Mouse (Mus musculus) forebrain, embryonic 14.5 days (tissue): ENCODE data around the gene Cd96. TPM values are rescaled to one million over a fixed set of nuclear protein-coding genes. Genes with fewer than 3 reads are reported as not detected.

ENCODE experiments used
- ATAC-seq: fragments of 200-750 bp; cut with Nextera tagmentation; 2 replicates; pipeline ENCODE4 v1.8.0; 2017; ENCODE audit warnings: mild to moderate bottlenecking, moderate library complexity
- DNase-seq: peaks from one replicate; pipeline ENCODE4 v3.0.0-alpha.2; 2015; ENCODE audit warnings: low spot score
- H3K27ac ChIP-seq: fragments of 300-500 bp; sonication (generic); 2 replicates; pipeline ENCODE4 v1.5.1; 2014; ENCODE audit warnings: low read depth, mild to moderate bottlenecking, control low read depth, low read length, moderate library complexity
- H3K27me3 ChIP-seq: fragments of 300-500 bp; sonication (generic); replicated peaks from 2 replicates; pipeline ENCODE4 v1.6.1; 2014; ENCODE audit warnings: low read length, control low read depth, mixed read lengths; ENCODE audit not compliant: control insufficient read depth, insufficient read depth
- H3K36me3 ChIP-seq: fragments of 300-500 bp; sonication (generic); 2 replicates; pipeline ENCODE4 v1.6.1; 2014; ENCODE audit warnings: low read length, control low read depth; ENCODE audit not compliant: control insufficient read depth, insufficient read depth
- H3K4me1 ChIP-seq: fragments of 300-500 bp; sonication (generic); 2 replicates; pipeline ENCODE4 v1.6.1; 2014; ENCODE audit warnings: antibody characterized with exemption, low read length, control low read depth; ENCODE audit not compliant: control insufficient read depth, insufficient read depth
- H3K4me2 ChIP-seq: fragments of 300-500 bp; sonication (generic); 2 replicates; pipeline ENCODE4 v1.6.1; 2014; ENCODE audit warnings: mild to moderate bottlenecking, control low read depth, low read length
- H3K4me3 ChIP-seq: fragments of 300-500 bp; sonication (generic); 2 replicates; pipeline ENCODE4 v1.5.1; 2014; ENCODE audit warnings: low read depth, low read length, control low read depth
- H3K9ac ChIP-seq: fragments of 300-500 bp; sonication (generic); 2 replicates; pipeline ENCODE4 v1.6.1; 2014; ENCODE audit warnings: mild to moderate bottlenecking, low read length, control low read depth, moderate library complexity
- H3K9me3 ChIP-seq: fragments of 300-500 bp; sonication (generic); replicated peaks from 2 replicates; pipeline ENCODE4 v1.6.1; 2016; ENCODE audit warnings: low read length, control low read depth, mixed read lengths; ENCODE audit not compliant: control insufficient read depth
- WGBS: fragments of 180-500 bp; shearing (Covaris S2); extraction: QIAGEN DNeasy Blood & Tissue Kit; methylation state at CpG from one replicate; pipeline ENCODE4 v1.1.7; 2014; 5-methylcytosine and 5-hydroxymethylcytosine counted together
- polyA plus RNA-seq: library from polyadenylated mRNA; unstranded; fragments of >200 nt; fragmentation: Nextera tagmentation; extraction: Ambion mirVana; gene quantifications from 2 replicates; pipeline ENCODE4 v1.2.1, GENCODE M21; 2014

Gene Cd96
- polyA plus RNA-seq, 1 experiment from 2014 or later, result 0.10 TPM

DNA sequence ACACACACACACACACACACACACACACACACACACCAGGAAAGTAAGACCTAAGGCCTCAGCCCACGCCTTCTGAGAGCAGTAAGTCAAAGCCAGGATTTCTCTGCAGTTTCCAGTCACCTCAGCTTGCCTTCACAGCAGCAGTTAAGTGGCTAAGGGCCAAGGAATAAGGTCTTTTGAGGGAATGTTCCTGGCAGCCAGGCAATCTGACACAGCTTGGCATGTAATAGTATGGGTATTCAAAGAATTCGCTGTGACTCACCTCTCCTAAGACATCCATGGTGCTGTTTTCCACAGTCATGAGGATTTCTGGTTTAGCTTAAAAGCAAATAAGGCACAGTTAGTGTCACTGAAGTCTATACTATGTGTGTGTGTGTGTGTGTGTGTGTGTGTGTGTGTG is 25.6 kb downstream of the Cd96 start:
- no peaks in the 10 kb centered on the region for H3K4me1 ChIP-seq

DNA sequence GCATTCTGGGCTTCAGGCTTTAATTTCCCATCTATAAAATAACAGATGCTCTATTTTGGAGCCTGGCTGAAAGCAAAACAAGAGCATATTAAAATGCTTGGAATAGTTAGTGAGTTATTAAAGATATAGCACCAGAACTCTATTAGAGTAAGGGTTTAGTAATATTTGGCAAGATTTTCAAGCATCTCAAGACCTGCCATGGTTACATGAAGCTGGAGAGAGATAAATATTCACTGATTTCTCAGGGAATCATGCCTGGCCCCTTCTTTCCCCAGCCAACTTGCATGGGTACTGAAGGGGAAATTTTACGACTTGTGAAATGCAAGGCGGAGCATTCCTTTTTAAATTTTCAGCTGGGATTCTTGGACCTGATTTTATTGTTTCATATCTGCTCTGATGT is 27.1 kb downstream of the Cd96 start:
- Histone ChIP-seq H3K9ac (no peak overlapping the region), H3K4me2 (no peak overlapping the region), H3K27ac (no peak overlapping the region), H3K4me3 (no peak overlapping the region), H3K9me3 (no peaks in the 10 kb centered on the region), H3K36me3 (no peaks in the 10 kb centered on the region), H3K27me3 (no peaks in the 10 kb centered on the region), H3K4me1 (no peaks in the 10 kb centered on the region)
- 87% methylated on average over 2 of the region's 2 CpGs for WGBS
- ATAC-seq (no peak), DNase-seq (no peak)

More for the DNA sequence above, 25.6 kb downstream of the Cd96 start:
- Histone ChIP-seq H3K4me2 (no peak overlapping the region), H3K9me3 (no peaks in the 10 kb centered on the region), H3K27ac (no peak overlapping the region), H3K36me3 (no peaks in the 10 kb centered on the region), H3K9ac (no peak overlapping the region), H3K27me3 (no peaks in the 10 kb centered on the region), H3K4me3 (no peak overlapping the region)
- ATAC-seq (peak; percentile 32; the same call in 1 of the 2 replicates), DNase-seq (peak; percentile 68)
- 85% methylated on average over 2 of the region's 2 CpGs for WGBS

DNA sequence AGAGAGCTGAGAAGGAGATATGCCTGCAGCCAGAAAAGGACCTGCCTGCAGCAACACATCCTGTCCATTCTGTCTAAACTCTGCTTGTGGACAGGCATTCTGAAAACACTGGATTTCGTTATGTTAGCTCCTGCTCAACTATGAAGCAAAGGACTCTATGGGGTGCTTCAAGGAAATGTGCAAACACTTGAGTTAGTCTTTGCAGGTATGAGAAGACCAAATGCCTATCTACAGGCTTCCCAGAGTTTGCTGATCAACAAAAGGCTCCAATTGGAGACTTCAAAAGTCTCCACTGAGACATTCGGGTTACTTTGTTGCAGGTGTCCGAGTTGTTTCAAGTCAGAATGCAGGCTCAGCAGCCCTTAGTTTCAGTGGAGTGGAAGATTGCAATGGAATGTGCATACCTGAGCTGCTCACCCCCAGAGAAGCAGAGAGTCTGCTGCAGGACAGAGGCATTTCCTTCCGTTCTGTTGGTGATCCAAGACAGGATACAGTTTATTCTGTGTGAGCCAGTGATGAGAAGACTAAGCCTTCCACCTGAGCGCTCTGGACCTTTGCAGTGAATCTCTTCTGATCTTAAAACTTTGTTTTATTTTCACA is 33.1 kb downstream of the Cd96 start:
- no peaks in the 10 kb centered on the region for H3K9me3 ChIP-seq
- WGBS, result 72% methylated on average over 5 of the region's 5 CpGs
- H3K4me1 ChIP-seq, result no peaks in the 10 kb centered on the region

DNA sequence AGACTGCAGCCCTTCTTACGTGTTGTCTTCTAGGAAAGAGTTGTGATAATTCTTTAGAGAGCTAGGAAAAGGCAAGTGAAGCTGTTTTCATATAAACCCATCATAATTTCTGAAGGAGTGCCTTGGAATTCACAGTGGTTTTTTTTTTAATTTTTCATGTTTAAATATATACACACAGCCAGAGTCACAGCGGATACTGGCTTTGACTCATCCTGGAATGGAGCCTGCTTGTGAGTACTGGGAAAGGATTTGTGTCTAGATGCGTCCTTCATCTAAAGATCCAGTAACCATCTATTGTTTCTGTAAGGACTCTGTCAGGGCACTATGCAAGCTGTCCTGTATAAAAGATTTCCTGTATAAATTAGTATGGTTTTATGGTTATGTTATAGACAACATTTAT is 52.1 kb downstream of the Cd96 start:
- H3K9me3 ChIP-seq, result no peaks in the 10 kb centered on the region
- DNase-seq, result no peak
- H3K27ac ChIP-seq, result no peak overlapping the region
- H3K27me3 ChIP-seq, result no peaks in the 10 kb centered on the region
- no peak overlapping the region for H3K4me3 ChIP-seq
- H3K9ac ChIP-seq, result no peak overlapping the region
- no peak for ATAC-seq
- H3K4me1 ChIP-seq, result no peaks in the 10 kb centered on the region
- 88% methylated on average over 3 of the region's 3 CpGs for WGBS
- no peak overlapping the region for H3K4me2 ChIP-seq
- no peaks in the 10 kb centered on the region for H3K36me3 ChIP-seq

More for the DNA sequence above, 33.1 kb downstream of the Cd96 start:
- no peaks in the 10 kb centered on the region for H3K36me3 ChIP-seq
- no peak overlapping the region for H3K9ac ChIP-seq
- no peak overlapping the region for H3K4me2 ChIP-seq
- no peaks in the 10 kb centered on the region for H3K27me3 ChIP-seq
- H3K4me3 ChIP-seq, result no peak overlapping the region
- H3K27ac ChIP-seq, result no peak overlapping the region
- ATAC-seq, result no peak
- no peak for DNase-seq

DNA sequence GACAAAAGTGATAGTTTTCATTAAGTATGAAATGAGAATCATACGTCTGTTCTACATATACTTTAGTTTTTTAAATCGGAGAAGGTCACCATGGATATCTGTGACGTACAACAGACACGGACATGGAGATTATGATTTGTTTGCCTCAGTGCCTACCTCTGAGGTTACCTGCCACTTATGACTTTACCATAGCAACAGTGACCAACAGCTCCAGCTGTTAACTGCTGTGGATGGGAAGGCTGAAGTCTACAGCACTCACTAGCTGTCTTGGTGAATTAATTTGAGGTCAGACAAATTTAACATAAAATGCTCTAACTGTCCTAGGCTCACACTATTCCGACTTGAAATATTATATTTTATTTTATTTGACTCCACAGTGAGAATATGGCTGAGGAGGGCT is 56.8 kb downstream of the Cd96 start:
- WGBS, result 92% methylated on average over 5 of the region's 5 CpGs
- H3K9ac ChIP-seq, result no peak overlapping the region
- H3K4me2 ChIP-seq, result no peak overlapping the region
- ATAC-seq (no peak), DNase-seq (no peak)
- no peaks in the 10 kb centered on the region for H3K27me3 ChIP-seq
- H3K27ac ChIP-seq, result no peak overlapping the region
- H3K4me1 ChIP-seq, result no peaks in the 10 kb centered on the region
- H3K9me3 ChIP-seq, result no peaks in the 10 kb centered on the region
- no peak overlapping the region for H3K4me3 ChIP-seq
- H3K36me3 ChIP-seq, result no peaks in the 10 kb centered on the region

DNA sequence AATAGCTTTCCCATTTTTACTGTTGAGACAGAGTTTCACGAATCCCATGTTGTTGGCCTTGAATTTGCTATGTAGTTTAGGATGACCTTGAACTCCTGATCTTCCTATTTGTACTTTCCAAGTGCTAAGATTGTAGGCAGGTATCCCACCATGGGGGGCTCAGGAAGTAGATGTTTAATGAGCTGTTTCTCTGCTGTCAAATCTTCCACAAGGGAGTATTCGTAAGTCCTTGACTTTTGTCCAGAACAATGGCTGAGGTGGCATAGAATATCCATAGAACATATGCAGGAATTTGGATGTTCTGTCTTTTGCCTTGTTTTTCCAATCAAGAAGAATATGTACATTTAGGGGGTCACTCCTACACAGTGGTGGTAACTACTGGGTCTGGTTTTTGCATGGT is 73.1 kb downstream of the Cd96 start:
- no peak for ATAC-seq
- no peaks in the 10 kb centered on the region for H3K27me3 ChIP-seq
- H3K4me1 ChIP-seq, result no peaks in the 10 kb centered on the region
- no peaks in the 10 kb centered on the region for H3K9me3 ChIP-seq
- no peak overlapping the region for H3K9ac ChIP-seq
- WGBS, result 81% methylated on average over 2 of the region's 2 CpGs
- DNase-seq, result no peak
- H3K4me2 ChIP-seq, result no peak overlapping the region
- no peaks in the 10 kb centered on the region for H3K36me3 ChIP-seq
- no peak overlapping the region for H3K27ac ChIP-seq
- no peak overlapping the region for H3K4me3 ChIP-seq

DNA sequence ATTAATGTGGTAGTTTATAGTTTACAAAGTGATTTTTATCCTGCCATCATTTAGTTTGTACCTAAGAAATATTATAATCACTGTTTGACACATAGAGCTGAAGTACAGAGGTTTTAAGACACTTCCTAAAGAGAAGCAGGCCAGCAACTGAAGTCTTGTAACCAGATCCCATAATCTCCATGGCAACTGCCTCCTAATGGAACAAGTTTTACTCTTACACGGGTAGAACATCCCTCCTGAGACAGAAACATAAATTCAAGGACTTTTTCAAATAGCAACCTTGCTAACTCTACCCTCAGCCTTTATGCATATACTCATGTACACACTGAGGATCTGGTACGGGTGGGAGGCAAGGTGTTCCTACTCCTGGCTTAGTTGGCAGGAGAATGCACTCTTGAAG is 83.8 kb downstream of the Cd96 start:
- Histone ChIP-seq H3K27ac (no peak overlapping the region), H3K36me3 (no peaks in the 10 kb centered on the region), H3K4me1 (no peaks in the 10 kb centered on the region), H3K27me3 (no peaks in the 10 kb centered on the region), H3K4me2 (no peak overlapping the region), H3K9me3 (no peaks in the 10 kb centered on the region), H3K9ac (no peak overlapping the region), H3K4me3 (no peak overlapping the region)
- WGBS, result 55% methylated on average over 2 of the region's 2 CpGs
- no peak for ATAC-seq
- DNase-seq, result no peak

DNA sequence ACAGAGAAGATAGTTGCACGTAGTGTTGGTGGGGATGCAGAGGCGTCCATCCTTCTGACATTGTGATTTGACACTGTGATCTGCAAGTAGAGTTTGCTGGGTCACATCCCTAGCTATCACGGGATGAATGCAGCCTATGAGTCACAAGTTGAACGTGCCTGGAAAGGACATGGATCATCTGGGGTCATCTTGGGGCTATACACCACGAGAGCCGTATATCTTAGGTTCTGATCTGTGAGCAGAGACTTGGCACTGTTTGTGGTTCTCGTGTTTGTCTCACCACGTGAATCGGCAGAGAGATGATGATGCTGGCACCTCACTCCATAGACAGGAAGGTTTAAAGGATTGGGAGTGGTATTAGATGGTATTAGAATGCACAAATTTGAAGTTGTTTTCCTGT is 86.2 kb downstream of the Cd96 start:
- DNase-seq, result no peak
- H3K4me1 ChIP-seq, result no peaks in the 10 kb centered on the region
- no peak overlapping the region for H3K4me2 ChIP-seq
- H3K4me3 ChIP-seq, result no peak overlapping the region
- no peak overlapping the region for H3K27ac ChIP-seq
- H3K9me3 ChIP-seq, result no peaks in the 10 kb centered on the region
- no peaks in the 10 kb centered on the region for H3K27me3 ChIP-seq
- H3K9ac ChIP-seq, result no peak overlapping the region
- WGBS, result 87% methylated on average over 9 of the region's 9 CpGs
- ATAC-seq, result no peak
- H3K36me3 ChIP-seq, result no peaks in the 10 kb centered on the region

DNA sequence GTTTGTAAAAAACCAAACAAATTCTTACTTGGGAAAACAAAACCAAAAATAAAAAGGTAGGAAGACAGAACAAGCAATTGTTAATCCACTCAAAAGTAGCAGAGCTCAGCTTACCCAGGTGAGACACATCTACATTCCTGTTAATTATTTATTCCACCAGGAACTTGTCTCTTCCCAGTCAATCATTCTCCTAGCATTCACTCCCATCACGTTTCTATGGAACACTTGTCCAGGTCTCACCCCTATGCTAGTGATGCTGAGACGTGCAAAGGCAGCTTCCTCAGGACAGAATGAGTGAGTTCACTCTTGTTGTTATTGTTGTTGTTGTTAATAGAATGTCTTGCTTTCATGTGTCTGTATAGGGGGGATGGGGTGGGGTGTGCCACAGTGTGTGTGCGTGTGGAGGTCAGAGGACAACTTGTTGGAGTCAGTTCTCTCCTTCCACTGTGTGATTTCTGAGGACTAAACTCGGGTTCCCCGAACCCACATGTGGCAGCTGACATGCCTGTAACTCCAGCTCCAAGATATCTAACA is 97.0 kb downstream of the Cd96 start:
- H3K9me3 ChIP-seq, result no peaks in the 10 kb centered on the region
- 78% methylated on average over 5 of the region's 5 CpGs for WGBS
- ATAC-seq, result no peak

More for the DNA sequence above, 97.0 kb downstream of the Cd96 start:
- Histone ChIP-seq H3K4me3 (no peak overlapping the region), H3K4me1 (no peaks in the 10 kb centered on the region), H3K27ac (no peak overlapping the region), H3K4me2 (no peak overlapping the region), H3K27me3 (no peaks in the 10 kb centered on the region), H3K9ac (no peak overlapping the region), H3K36me3 (no peaks in the 10 kb centered on the region)
- no peak for DNase-seq
